Mouse (Mus musculus): ENCODE data around the gene Nme7.

The Nme7 gene

DNA sequence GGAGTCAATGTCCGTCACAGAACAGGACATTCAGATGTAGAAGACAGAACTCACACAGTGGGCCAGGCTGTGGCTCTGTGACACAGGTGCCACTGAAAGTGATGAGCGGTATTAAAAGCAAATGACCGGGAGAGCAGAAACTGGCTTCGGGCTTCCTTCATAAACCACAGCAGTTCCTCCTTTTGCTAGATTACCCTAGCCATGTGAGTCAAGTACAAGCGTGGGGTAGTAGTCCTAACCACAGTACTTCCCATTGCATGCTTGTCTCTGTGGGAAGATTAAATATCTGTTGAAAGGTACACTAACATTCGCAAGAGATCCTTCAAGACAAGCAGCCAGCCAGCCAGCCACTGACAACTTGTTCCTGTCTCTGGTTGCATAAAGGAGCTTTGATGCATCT is 136.3 kb downstream of the Nme7 start:
- no peak for DNase-seq

- DNase-seq = no peak
Observed at GRCm38 (mm10) chr1:164440708-164441407, 136.9 kb downstream of the Nme7 start.

DNA sequence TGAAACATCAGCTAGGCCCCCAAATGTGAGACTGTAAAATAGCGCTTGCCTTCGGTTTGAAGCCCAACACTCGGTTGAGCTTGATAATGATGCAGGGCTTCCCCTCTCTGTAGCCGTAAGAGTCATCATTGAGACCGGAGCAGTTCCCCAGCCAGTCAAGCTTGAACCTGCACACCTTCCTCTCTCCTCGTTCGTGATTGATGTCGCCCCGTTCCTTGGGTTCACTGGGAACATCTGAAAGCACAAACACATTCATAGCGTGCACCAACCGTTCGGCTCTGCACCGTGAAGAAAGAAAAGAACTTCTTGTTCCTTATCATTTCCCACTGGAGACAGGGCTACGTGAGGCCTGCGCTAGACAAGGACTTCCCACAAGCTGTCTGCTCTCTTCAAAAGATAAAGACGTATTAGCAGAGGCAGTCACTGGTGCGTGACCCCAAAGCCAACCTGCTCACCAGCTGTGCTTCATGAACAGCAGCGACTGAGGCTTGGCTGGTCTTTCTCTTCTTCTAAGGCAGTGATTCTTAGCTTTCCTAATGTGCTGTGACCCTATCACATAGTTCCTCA is 137.6 kb downstream of the Nme7 start:
- no peak for DNase-seq

DNA sequence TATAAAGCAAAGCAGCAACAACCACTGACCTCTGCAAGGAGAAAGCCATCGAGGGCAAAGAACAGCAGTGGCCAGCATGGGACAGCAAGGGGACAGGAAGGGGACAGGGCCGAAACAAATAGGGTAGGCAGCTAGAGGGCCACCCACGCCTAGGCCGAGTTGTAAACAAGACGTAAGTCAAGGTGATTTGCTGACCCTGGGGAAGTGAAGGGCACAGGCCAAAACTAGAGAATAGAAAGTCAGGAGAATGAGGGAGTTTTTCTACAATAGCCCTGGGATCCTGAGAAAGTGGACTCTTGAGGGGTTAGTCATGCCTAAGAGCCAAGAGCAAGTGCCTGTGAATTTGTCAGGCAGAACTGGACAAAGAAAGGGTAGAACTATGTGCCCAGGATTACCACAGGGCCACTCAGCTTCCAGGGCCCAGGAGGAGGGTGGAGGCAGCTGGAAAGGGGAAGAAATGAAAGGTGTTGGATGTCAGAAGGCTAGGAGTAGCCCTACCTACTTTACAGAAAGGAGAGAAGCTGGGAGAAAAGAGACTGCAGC is 141.8 kb downstream of the Nme7 start:
- no peak for DNase-seq

- no peak for DNase-seq
Observed at GRCm38 (mm10) chr1:164446535-164446934, 142.6 kb downstream of the Nme7 start.

- no peak for DNase-seq
Observed at GRCm38 (mm10) chr1:164447521-164447920, 143.6 kb downstream of the Nme7 start.

GRCm38 (mm10) chr1:164449626-164450025 is 145.7 kb downstream of the Nme7 start:
- DNase-seq = peak; percentile 55

- DNase-seq = no peak
Observed at GRCm38 (mm10) chr1:164450231-164450630, 146.3 kb downstream of the Nme7 start.

- no peak for DNase-seq
Observed at GRCm38 (mm10) chr1:164450644-164451043, 146.7 kb downstream of the Nme7 start.

DNA sequence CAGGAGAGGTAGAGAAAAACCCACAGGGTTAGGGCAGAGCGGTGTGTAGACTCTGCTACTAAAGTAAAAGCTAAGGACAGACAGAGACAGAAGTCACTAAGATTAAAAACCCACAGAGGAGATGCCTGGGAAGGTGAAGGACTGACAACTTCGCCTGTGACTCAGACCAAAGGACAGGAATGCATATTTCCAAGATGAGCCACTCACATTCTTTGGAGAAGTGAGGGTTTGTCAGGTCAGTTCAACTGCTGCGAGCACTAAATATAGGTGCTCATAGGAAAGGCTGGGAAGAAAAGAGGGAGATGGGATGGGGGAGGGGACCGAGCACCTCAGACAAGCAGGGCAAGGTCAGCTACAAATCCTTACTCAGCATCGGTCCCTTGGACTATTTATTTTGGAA is 147.4 kb downstream of the Nme7 start:
- DNase-seq = no peak

DNA sequence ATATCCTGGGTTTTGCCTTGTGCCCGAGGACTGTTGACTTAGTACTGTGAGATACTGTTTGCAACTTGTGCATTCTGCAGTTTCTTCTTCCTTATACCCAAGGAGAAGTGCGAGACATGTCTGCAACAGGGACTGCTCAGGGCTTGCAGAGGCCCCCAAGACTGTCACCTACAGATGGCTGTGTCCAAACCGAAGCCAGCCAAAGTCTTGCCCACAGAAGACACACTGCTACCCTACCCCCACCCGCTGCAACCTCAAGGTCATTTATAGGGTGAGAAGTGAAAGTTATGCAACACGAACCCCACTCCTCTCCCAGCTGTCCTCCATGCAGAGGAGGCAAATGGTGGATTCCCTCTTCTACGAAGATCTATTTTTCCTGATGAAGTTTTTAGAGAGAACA is 148.7 kb downstream of the Nme7 start:
- no peak for DNase-seq

DNA sequence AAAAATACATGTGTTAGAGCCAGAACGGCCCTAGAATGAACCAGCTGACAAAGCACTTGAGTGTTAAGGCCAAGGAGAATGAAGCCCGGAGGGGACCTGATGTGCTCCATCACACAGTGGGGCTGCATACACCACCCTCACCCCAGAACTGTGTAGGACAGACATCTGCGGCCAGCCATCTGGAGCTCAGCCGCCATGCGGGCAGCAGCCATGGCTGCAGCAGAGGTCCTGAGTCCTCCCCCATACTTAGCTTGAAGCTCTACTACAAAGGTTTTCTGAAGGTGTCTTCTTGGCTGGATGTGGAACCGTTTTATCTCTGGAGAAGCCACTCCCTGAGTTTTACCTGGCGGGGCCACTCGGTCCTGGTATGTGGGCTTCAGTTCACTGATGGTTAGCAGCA is 149.2 kb downstream of the Nme7 start:
- DNase-seq = no peak

DNA sequence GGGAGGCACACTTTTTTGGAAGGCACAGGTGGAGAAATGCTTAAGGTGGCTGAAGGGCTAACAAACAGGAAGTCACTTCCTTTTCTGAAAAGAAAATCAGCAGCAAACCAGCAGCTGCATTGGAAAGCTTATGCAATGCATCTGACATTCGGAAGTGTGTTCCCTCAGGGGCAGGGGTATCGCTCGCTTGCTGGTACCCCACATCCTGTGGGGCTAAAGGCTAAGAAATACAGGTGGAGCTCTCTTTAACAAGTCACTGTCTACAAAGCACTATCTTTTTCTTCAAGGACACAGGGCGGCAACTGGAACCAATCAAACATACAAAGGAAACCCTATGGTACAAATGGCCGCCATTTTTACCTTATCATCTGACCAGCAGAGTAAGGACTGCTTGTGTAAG is 149.8 kb downstream of the Nme7 start:
- no peak for DNase-seq

DNA sequence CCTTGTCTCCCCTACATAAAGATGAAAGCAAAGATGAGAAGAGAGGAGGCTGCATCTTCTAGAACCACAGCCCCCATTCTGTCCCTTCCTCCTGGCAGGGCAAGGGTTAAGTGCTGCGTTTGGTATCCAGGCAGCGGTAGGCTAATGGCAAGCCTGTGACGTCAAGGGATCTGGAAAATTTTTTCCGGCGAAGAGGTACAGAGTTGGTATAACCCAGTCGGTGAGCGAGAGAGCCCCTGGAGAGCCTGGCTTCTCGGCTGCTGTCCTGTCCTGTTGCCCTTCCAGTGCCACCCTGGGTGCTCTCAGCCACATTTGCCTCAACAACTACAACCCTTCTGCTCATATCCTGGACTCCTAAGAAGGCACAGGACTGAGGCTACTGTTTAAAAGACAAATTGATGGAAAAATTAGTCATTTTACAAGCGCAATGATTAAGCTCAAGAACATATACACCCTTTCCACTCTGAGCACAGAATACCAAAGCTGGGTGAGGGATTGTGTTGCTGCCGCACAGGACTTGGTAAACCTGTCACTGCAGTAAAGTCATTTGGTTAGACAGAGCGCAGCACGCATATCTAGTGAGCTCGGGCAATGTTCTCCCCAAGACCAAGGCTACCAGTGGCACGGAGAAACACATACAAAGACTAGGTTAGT is 151.0 kb downstream of the Nme7 start:
- DNase-seq = peak; percentile 71

- DNase-seq = peak; percentile 62
Observed at GRCm38 (mm10) chr1:164455614-164456013, 151.7 kb downstream of the Nme7 start.

GRCm38 (mm10) chr1:164456065-164456464 is 152.1 kb downstream of the Nme7 start:
- peak; percentile 58 for DNase-seq

GRCm38 (mm10) chr1:164456731-164457130 is 152.8 kb downstream of the Nme7 start:
- no peak for DNase-seq

DNA sequence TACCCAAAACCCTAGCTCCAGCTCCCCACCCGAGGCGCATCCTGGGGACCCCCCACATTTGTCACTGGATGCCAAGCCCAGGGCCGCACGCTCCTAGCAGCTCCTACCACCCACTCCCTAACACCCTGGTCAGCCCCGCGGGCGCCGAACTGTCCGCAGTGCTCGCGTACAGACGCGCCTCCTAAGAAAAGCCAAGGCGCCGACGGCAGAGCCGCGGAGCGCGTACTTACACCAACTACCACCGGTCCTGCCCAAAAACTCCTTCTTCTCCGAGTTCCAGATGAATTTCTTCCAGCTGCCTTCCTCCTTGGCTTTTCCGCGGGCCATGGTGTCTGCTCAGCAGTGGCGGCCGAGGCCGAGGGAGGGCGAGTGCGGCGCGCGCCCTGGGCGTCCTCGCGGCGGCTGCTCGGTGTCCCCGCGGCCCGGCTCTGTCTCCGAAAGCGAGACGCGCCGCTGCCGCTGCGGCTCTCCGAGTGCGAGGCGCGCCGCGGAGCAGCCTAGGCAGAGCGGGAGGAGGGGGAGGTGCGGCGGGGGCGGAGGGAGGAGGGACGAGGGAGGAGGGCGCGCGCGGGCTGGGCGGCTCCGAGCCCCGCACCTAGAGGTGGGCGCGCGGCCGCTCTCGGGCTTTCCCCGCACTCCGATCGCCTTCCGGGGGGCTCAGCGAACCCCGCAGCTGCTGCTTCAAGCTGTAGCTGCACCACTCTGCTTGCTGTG is 153.8 kb downstream of the Nme7 start:
- DNase-seq = peak; percentile 83

DNA sequence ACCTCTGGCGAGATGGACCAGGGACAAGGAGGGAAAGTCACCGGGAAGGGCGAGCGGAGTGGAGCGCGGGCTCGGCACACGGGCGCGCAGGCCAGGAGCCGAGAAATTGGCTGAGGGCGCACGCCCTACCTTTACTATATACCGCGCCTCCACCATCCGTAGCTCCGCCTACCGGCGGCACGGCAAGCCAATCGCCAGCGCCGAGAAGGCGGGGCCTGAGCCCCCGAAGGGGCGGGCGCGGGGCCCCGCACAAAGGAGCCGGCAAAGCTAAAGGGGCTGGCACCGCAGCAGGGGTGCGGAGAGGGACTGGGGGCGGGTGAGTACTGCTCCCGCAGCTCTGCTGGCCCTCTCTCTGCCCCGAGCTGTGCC is 154.3 kb downstream of the Nme7 start, which contains the start of gene Atp1b1:
Gene Atp1b1, minus strand, starts transcription at position 111 of the 369 bp plus-strand sequence.
- peak; percentile 92 for DNase-seq

- peak; percentile 90 for DNase-seq
Observed at GRCm38 (mm10) chr1:164458621-164459051, 154.7 kb downstream of the Nme7 start.

GRCm38 (mm10) chr1:164459127-164459905 is 155.4 kb downstream of the Nme7 start:
- no peak for DNase-seq

DNA sequence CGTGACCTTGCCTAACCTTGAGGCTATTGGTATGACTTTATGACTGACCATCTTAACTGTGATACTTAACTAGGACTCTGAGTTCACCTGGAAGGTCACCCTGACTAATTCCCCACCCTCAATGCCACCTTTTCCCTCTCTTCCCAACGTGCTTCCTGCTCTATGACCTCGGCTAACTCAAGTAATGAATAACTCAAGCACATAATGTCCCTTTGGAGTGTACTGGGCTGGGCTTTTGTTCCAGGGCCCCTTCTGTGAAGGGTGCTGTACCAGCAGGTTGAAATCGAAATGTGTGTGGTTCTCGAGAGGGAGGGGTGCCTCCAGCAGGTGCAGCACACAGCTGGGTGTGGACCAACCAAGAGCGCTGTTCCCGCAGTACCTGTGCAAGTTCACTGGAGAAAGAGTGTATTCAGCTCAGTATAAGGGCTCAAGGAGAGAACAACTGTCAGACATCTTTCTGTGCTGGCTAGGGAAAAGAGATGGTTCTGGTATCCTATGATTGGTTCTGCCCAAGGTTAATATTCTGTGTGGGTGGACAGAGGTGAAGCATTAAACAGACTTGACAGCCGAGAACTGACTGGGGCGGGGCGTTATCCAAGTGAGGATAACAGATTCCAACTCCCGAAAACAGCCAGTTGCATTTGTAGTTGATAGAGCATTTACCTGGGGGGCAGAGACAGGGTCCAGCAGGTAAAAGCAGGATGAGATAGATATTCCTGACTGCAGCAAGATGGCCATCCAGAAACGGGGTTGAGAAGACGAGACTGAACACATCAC is 157.2 kb downstream of the Nme7 start:
- DNase-seq = peak; percentile 68
